8 mouse cellular contexts compared by ENCODE assay signal in genomic region chr10:94378383-94378782, GRCm38 (mm10).
DNase-seq lines count a peak whose midpoint lies in the region; ATAC-seq and TF ChIP-seq lines count a peak whose summit lies in the region.

No protein-coding gene starts in this region.

- WGBS in forebrain, embryonic 14.5 days = 79% methylated on average over 13 of the region's 13 CpGs
- WGBS in lung, embryonic 16.5 days = 35% methylated on average over 13 of the region's 13 CpGs

- no peak overlapping the region for H3K4me3 ChIP-seq in forebrain, embryonic 14.5 days (ENCODE audit: low read depth, low read length)
- peak overlapping the region; percentile 41 for H3K4me3 ChIP-seq in layer of hippocampus, adult 2 months
- peak overlapping the region; percentile 26; the same call in 1 of the 2 replicates for H3K4me3 ChIP-seq in lung, embryonic 16.5 days (ENCODE audit: low read length)

- intact Hi-C loops in heart, postnatal 14 days (cut with DNase I) = no loop called here

- DNase-seq in 416B (ENCODE audit: low read depth) = peak; percentile 79
- peak; percentile 87 for DNase-seq in adrenal gland, postnatal 14 days
- peak; percentile 77 for DNase-seq in forebrain, embryonic 14.5 days (ENCODE audit: low spot score)
- peak; percentile 77 to 79 for DNase-seq in heart, postnatal 14 days
- peak; percentile 80 to 92 for DNase-seq in layer of hippocampus, adult 2 months (ENCODE audit: low spot score in 2 of 2)
- peak; percentile 93 for DNase-seq in right cerebral cortex, adult 18-20 months
- peak; percentile 67 to 76 for DNase-seq in thymus, postnatal 36 days

- H3K36me3 ChIP-seq in forebrain, embryonic 14.5 days (ENCODE audit: control insufficient read depth, insufficient read depth, low read length) = no peaks in the 10 kb centered on the region
- H3K36me3 ChIP-seq in lung, embryonic 16.5 days (ENCODE audit: control insufficient read depth, insufficient read depth, low read length) = no peaks in the 10 kb centered on the region

- H3K9me3 ChIP-seq in forebrain, embryonic 14.5 days (replicated peaks; ENCODE audit: control insufficient read depth, low read length) = no peaks in the 10 kb centered on the region
- no peaks in the 10 kb centered on the region for H3K9me3 ChIP-seq in lung, embryonic 16.5 days (ENCODE audit: control insufficient read depth, low read length)

- H3K27me3 ChIP-seq in forebrain, embryonic 14.5 days (replicated peaks; ENCODE audit: control insufficient read depth, insufficient read depth, low read length) = no peaks in the 10 kb centered on the region
- no peaks in the 10 kb centered on the region for H3K27me3 ChIP-seq in lung, embryonic 16.5 days (ENCODE audit: control insufficient read depth, insufficient read depth, low read depth, low read length)

- TF ChIP-seq CTCF in layer of hippocampus, adult 2 months (conservative IDR thresholded peaks at IDR 0.05) = peak; percentile 70

- H3K4me1 ChIP-seq in forebrain, embryonic 14.5 days (ENCODE audit: control insufficient read depth, insufficient read depth, low read length) = no peaks in the 10 kb centered on the region
- peaks cover 5% of the 10 kb centered on the region; the same call in 1 of the 2 replicates for H3K4me1 ChIP-seq in lung, embryonic 16.5 days (replicated peaks; ENCODE audit: control insufficient read depth, insufficient read depth, low read length)

- H3K9ac ChIP-seq in forebrain, embryonic 14.5 days (ENCODE audit: low read length) = no peak overlapping the region
- peak overlapping the region; percentile 31; the same call in 1 of the 2 replicates for H3K9ac ChIP-seq in lung, embryonic 16.5 days (ENCODE audit: low read length)

- peak; percentile 61 for ATAC-seq in forebrain, embryonic 14.5 days
- ATAC-seq in lung, embryonic 16.5 days (ENCODE audit: low read depth) = peak; percentile 95

- no peak overlapping the region for H3K4me2 ChIP-seq in forebrain, embryonic 14.5 days (ENCODE audit: low read length)
- H3K4me2 ChIP-seq in lung, embryonic 16.5 days (ENCODE audit: low read depth, low read length) = peak overlapping the region; percentile 30

- H3K27ac ChIP-seq in forebrain, embryonic 14.5 days (ENCODE audit: low read depth, low read length) = no peak overlapping the region
- H3K27ac ChIP-seq in layer of hippocampus, adult 2 months = peak overlapping the region; percentile 75
- peak overlapping the region; percentile 32 for H3K27ac ChIP-seq in lung, embryonic 16.5 days (ENCODE audit: low read length)
